Mouse (Mus musculus): Measurements from ENCODE around the gene Dus1l. TPM values are rescaled to one million over a fixed set of nuclear protein-coding genes. Genes with fewer than 3 reads are reported as not detected.

Dus1l gene
- polyA plus RNA-seq (2015; fragmentation: Nextera tagmentation; extraction: Ambion mirVana) = 34.8 and 41.7 TPM in 2 replicates

GRCm38 (mm10) chr11:120795756-120796613 lies at the start of gene Dus1l:
Gene Dus1l (minus strand): TSS chr11:120796403.

GRCm38 (mm10) chr11:120823956-120824786 lies 28.0 kb upstream of the Dus1l start, which contains the start of gene Fasn:
Gene Fasn (minus strand): TSS chr11:120824547.

GRCm38 (mm10) chr11:120784064-120784791 lies 12.0 kb downstream of the Dus1l start, which contains the start of the genes Rfng and Gps1:
Gene Rfng (minus strand): TSS chr11:120784207.
Gene Gps1 (plus strand): TSS chr11:120784272.

DNA sequence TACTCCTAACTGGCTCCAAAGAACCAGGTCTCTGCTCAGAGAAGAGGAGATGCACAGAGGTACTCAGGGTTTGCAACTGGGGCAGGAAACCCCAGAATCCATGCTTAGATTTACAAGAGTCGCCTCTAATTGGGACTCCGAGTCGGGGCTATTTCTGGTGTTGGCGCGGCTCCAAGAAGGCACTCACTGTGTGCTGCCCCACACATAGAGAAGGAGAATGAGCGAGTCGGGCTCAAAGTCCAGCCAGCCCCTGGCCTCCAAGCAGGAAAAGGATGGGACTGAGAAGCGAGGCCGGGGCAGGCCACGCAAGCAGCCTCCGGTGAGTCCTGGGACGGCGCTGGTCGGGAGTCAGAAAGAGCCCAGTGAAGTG lies 33.5 kb downstream of the Dus1l start, which contains the start of gene Hmga1b:
Gene Hmga1b (plus strand): TSS at position 123 of the 370 bp plus-strand sequence.

Other genes with a start within 250 kb of the Dus1l start
- 238 and 259 TPM in 2 replicates for gene Mcrip1, start 246.7 kb downstream of the Dus1l start, polyA plus RNA-seq (2015; fragmentation: Nextera tagmentation; extraction: Ambion mirVana)
- gene Ppp1r27, start 245.3 kb downstream of the Dus1l start, polyA plus RNA-seq (2015; fragmentation: Nextera tagmentation; extraction: Ambion mirVana) = not detected in 2 replicates
- gene P4hb, start 223.2 kb downstream of the Dus1l start, polyA plus RNA-seq (2015; fragmentation: Nextera tagmentation; extraction: Ambion mirVana) = 213 and 228 TPM in 2 replicates
- gene Arhgdia, start 214.8 kb downstream of the Dus1l start, polyA plus RNA-seq (2015; fragmentation: Nextera tagmentation; extraction: Ambion mirVana) = 444 and 484 TPM in 2 replicates
- gene Alyref, start 198.0 kb downstream of the Dus1l start, polyA plus RNA-seq (2015; fragmentation: Nextera tagmentation; extraction: Ambion mirVana) = 163 and 172 TPM in 2 replicates
- gene Anapc11, start 198.0 kb downstream of the Dus1l start, polyA plus RNA-seq (2015; fragmentation: Nextera tagmentation; extraction: Ambion mirVana) = 220 and 225 TPM in 2 replicates
- 1.8 and 3.2 TPM in 2 replicates for gene Npb, start 187.9 kb downstream of the Dus1l start, polyA plus RNA-seq (2015; fragmentation: Nextera tagmentation; extraction: Ambion mirVana)
- 162 and 185 TPM in 2 replicates for gene Pcyt2, start 178.5 kb downstream of the Dus1l start, polyA plus RNA-seq (2015; fragmentation: Nextera tagmentation; extraction: Ambion mirVana)
- 42.3 and 44.0 TPM in 2 replicates for gene Sirt7, start 171.2 kb downstream of the Dus1l start, polyA plus RNA-seq (2015; fragmentation: Nextera tagmentation; extraction: Ambion mirVana)
- 47.6 and 50.2 TPM in 2 replicates for gene Mafg, start 162.8 kb downstream of the Dus1l start, polyA plus RNA-seq (2015; fragmentation: Nextera tagmentation; extraction: Ambion mirVana)
- 8.8 and 9.5 TPM in 2 replicates for gene Pycr1, start 152.6 kb downstream of the Dus1l start, polyA plus RNA-seq (2015; fragmentation: Nextera tagmentation; extraction: Ambion mirVana)
- gene Myadml2, start 148.2 kb downstream of the Dus1l start, polyA plus RNA-seq (2015; fragmentation: Nextera tagmentation; extraction: Ambion mirVana) = 1.6 and 2.8 TPM in 2 replicates
- 13.9 and 15.4 TPM in 2 replicates for gene Notum, start 135.2 kb downstream of the Dus1l start, polyA plus RNA-seq (2015; fragmentation: Nextera tagmentation; extraction: Ambion mirVana)
- 134 and 150 TPM in 2 replicates for gene Aspscr1, start 123.4 kb downstream of the Dus1l start, polyA plus RNA-seq (2015; fragmentation: Nextera tagmentation; extraction: Ambion mirVana)
- 103 and 104 TPM in 2 replicates for gene Cenpx, start 82.7 kb downstream of the Dus1l start, polyA plus RNA-seq (2015; fragmentation: Nextera tagmentation; extraction: Ambion mirVana)
- gene Lrrc45, start 82.5 kb downstream of the Dus1l start, polyA plus RNA-seq (2015; fragmentation: Nextera tagmentation; extraction: Ambion mirVana) = 45.3 and 62.8 TPM in 2 replicates
- 617 and 689 TPM in 2 replicates for gene Rac3, start 74.9 kb downstream of the Dus1l start, polyA plus RNA-seq (2015; fragmentation: Nextera tagmentation; extraction: Ambion mirVana)
- 25.0 and 27.0 TPM in 2 replicates for gene Dcxr, start 69.1 kb downstream of the Dus1l start, polyA plus RNA-seq (2015; fragmentation: Nextera tagmentation; extraction: Ambion mirVana)
- gene Cbr2, start 64.3 kb downstream of the Dus1l start, polyA plus RNA-seq (2015; fragmentation: Nextera tagmentation; extraction: Ambion mirVana) = 4.1 and 4.5 TPM in 2 replicates
- gene Hmga1b, start 33.6 kb downstream of the Dus1l start, polyA plus RNA-seq (2015; fragmentation: Nextera tagmentation; extraction: Ambion mirVana) = 1.8 and 2.9 TPM in 2 replicates
- gene Rfng, start 12.2 kb downstream of the Dus1l start, polyA plus RNA-seq (2015; fragmentation: Nextera tagmentation; extraction: Ambion mirVana) = 98.9 and 123 TPM in 2 replicates
- 236 and 269 TPM in 2 replicates for gene Gps1, start 12.1 kb downstream of the Dus1l start, polyA plus RNA-seq (2015; fragmentation: Nextera tagmentation; extraction: Ambion mirVana)
- 47.3 and 79.1 TPM in 2 replicates for gene Fasn, start 28.1 kb upstream of the Dus1l start, polyA plus RNA-seq (2015; fragmentation: Nextera tagmentation; extraction: Ambion mirVana)
- gene Ccdc57, start 136.5 kb upstream of the Dus1l start, polyA plus RNA-seq (2015; fragmentation: Nextera tagmentation; extraction: Ambion mirVana) = 4.0 and 4.1 TPM in 2 replicates
- gene Slc16a3, start 152.1 kb upstream of the Dus1l start, polyA plus RNA-seq (2015; fragmentation: Nextera tagmentation; extraction: Ambion mirVana) = 3.7 and 4.1 TPM in 2 replicates
- gene Csnk1d, start 194.9 kb upstream of the Dus1l start, polyA plus RNA-seq (2015; fragmentation: Nextera tagmentation; extraction: Ambion mirVana) = 87.4 and 94.5 TPM in 2 replicates
- gene Cd7, start 243.0 kb upstream of the Dus1l start, polyA plus RNA-seq (2015; fragmentation: Nextera tagmentation; extraction: Ambion mirVana) = 0.18 TPM in 1 of 2 replicates, not detected in the other